Mouse (Mus musculus) hindbrain, embryonic 15.5 days (tissue): ENCODE results near the gene Ywhaq. TPM values are rescaled to one million over a fixed set of nuclear protein-coding genes. Genes with fewer than 3 reads are reported as not detected.
A peak's percentile ranks its signal among the peaks of the same experiment; 100 is the strongest.
"Not testable (repeated sequence)": the region's sequence is repeated elsewhere in the genome, so short reads cannot be mapped to it uniquely, and the experiment has no call there.

ENCODE experiments used
- ATAC-seq: fragments of 200-750 bp; cut with Nextera tagmentation; 2 replicates; pipeline ENCODE4 v1.8.0; 2017; ENCODE audit warnings: low read depth, moderate number of reproducible peaks, moderate TSS enrichment; ENCODE audit not compliant: low FRiP score
- H3K27ac ChIP-seq: fragments of 300-500 bp; sonication (generic); replicated peaks from 2 replicates; pipeline ENCODE4 v1.5.1; 2015; ENCODE audit warnings: mild to moderate bottlenecking, inconsistent platforms
- H3K27me3 ChIP-seq: fragments of 300-500 bp; sonication (generic); 2 replicates; pipeline ENCODE4 v1.6.1; 2015; ENCODE audit warnings: control low read depth, inconsistent platforms
- H3K36me3 ChIP-seq: fragments of 300-500 bp; sonication (generic); 2 replicates; pipeline ENCODE4 v1.6.1; 2015; ENCODE audit warnings: control low read depth, inconsistent platforms
- H3K4me1 ChIP-seq: fragments of 300-500 bp; sonication (generic); replicated peaks from 2 replicates; pipeline ENCODE4 v1.6.1; 2015; ENCODE audit warnings: control low read depth, inconsistent platforms
- H3K4me2 ChIP-seq: fragments of 300-500 bp; sonication (generic); 2 replicates; pipeline ENCODE4 v1.6.1; 2015; ENCODE audit warnings: moderate library complexity, mild to moderate bottlenecking, inconsistent platforms
- H3K4me3 ChIP-seq: fragments of 300-500 bp; sonication (generic); 2 replicates; pipeline ENCODE4 v1.5.1; 2015; ENCODE audit warnings: mild to moderate bottlenecking, inconsistent platforms
- H3K9ac ChIP-seq: fragments of 300-500 bp; sonication (generic); 2 replicates; pipeline ENCODE4 v1.6.1; 2015; ENCODE audit warnings: inconsistent platforms
- H3K9me3 ChIP-seq: fragments of 300-500 bp; sonication (generic); 2 replicates; pipeline ENCODE4 v1.6.1; 2016; ENCODE audit warnings: control low read depth, inconsistent platforms
- WGBS: fragments of 180-500 bp; shearing (Covaris S2); methylation state at CpG from one replicate; pipeline ENCODE4 v1.1.7; 2015; 5-methylcytosine and 5-hydroxymethylcytosine counted together
- polyA plus RNA-seq: library from polyadenylated mRNA; unstranded; fragments of >200 nt; fragmentation: Nextera tagmentation; extraction: Ambion mirVana; gene quantifications from 2 replicates; pipeline ENCODE4 v1.2.1, GENCODE M21; 2015

The Ywhaq gene
- polyA plus RNA-seq, 1 experiment from 2014 or later = 1,073 TPM

GRCm38 (mm10) chr12:21402771-21403170 lies 14.7 kb downstream of the Ywhaq start:
- Histone ChIP-seq H3K36me3 (peaks cover 16% of the 10 kb centered on the region), H3K27me3 (no peaks in the 10 kb centered on the region), H3K9me3 (no peaks in the 10 kb centered on the region), H3K9ac (no peak overlapping the region), H3K4me1 (no peaks in the 10 kb centered on the region), H3K27ac (no peak overlapping the region), H3K4me2 (no peak overlapping the region), H3K4me3 (no peak overlapping the region)
- 97% methylated on average over 5 of the region's 5 CpGs for WGBS
- no peak for ATAC-seq

- Histone ChIP-seq H3K4me2 (no peak overlapping the region), H3K4me3 (no peak overlapping the region), H3K9ac (no peak overlapping the region), H3K4me1 (no peaks in the 10 kb centered on the region), H3K27ac (no peak overlapping the region), H3K9me3 (no peaks in the 10 kb centered on the region), H3K36me3 (peaks cover 28% of the 10 kb centered on the region), H3K27me3 (no peaks in the 10 kb centered on the region)
- 97% methylated on average over 2 of the region's 2 CpGs for WGBS
- ATAC-seq = no peak
Measured at GRCm38 (mm10) chr12:21386201-21386600, 31.2 kb downstream of the Ywhaq start.

GRCm38 (mm10) chr12:21378765-21379346 lies 38.6 kb downstream of the Ywhaq start:
- H3K27me3 ChIP-seq, H3K4me3 ChIP-seq, H3K4me2 ChIP-seq, ATAC-seq, H3K27ac ChIP-seq, H3K9me3 ChIP-seq, H3K36me3 ChIP-seq, H3K4me1 ChIP-seq, H3K9ac ChIP-seq: not testable (repeated sequence)
- 91% methylated on average over 6 of the region's 6 CpGs for WGBS

- Histone ChIP-seq H3K36me3 (no peaks in the 10 kb centered on the region), H3K4me1 (peaks cover 16% of the 10 kb centered on the region), H3K4me3 (no peak overlapping the region), H3K9ac (no peak overlapping the region), H3K27ac (no peak overlapping the region), H3K27me3 (no peaks in the 10 kb centered on the region), H3K4me2 (no peak overlapping the region), H3K9me3 (no peaks in the 10 kb centered on the region)
- ATAC-seq = no peak
- WGBS = 57% methylated on average over 3 of the region's 3 CpGs
Measured at GRCm38 (mm10) chr12:21375376-21376157, 41.9 kb downstream of the Ywhaq start.

- H3K27me3 ChIP-seq = no peaks in the 10 kb centered on the region
- H3K4me1 ChIP-seq = peaks cover 16% of the 10 kb centered on the region
- peak overlapping the region; percentile 94 for H3K27ac ChIP-seq
- H3K9ac ChIP-seq = peak overlapping the region; percentile 84
- peak; percentile 77 for ATAC-seq
- WGBS = 6% methylated on average over 24 of the region's 24 CpGs
- H3K36me3 ChIP-seq = no peaks in the 10 kb centered on the region
- no peaks in the 10 kb centered on the region for H3K9me3 ChIP-seq
- peak overlapping the region; percentile 83 for H3K4me2 ChIP-seq
- H3K4me3 ChIP-seq = peak overlapping the region; percentile 81
Measured at GRCm38 (mm10) chr12:21373820-21374475, 43.5 kb downstream of the Ywhaq start.

GRCm38 (mm10) chr12:21373100-21373819 lies 44.2 kb downstream of the Ywhaq start, which contains the start of gene Adam17:
Gene Adam17 (minus strand): TSS chr12:21373632.
- Histone ChIP-seq H3K4me2 (peak within 1 kb of the TSS; percentile 83), H3K27me3 (no peaks in the 10 kb centered on the region), H3K9ac (peak within 1 kb of the TSS; percentile 84), H3K4me1 (peaks cover 16% of the 10 kb centered on the region), H3K27ac (peak within 1 kb of the TSS; percentile 94), H3K9me3 (no peaks in the 10 kb centered on the region), H3K4me3 (peak within 1 kb of the TSS; percentile 81), H3K36me3 (no peaks in the 10 kb centered on the region)
- WGBS = under 1% methylated on average over 55 of the region's 55 CpGs
- peak; percentile 97 for ATAC-seq

- ATAC-seq = no peak
- no peaks in the 10 kb centered on the region for H3K9me3 ChIP-seq
- no peaks in the 10 kb centered on the region for H3K27me3 ChIP-seq
- no peak overlapping the region for H3K4me2 ChIP-seq
- peaks cover 16% of the 10 kb centered on the region for H3K4me1 ChIP-seq
- WGBS = 100% methylated on average over 1 of the region's 1 CpGs
- H3K9ac ChIP-seq = no peak overlapping the region
- H3K4me3 ChIP-seq = no peak overlapping the region
- H3K27ac ChIP-seq = no peak overlapping the region
- H3K36me3 ChIP-seq = no peaks in the 10 kb centered on the region
Measured at GRCm38 (mm10) chr12:21370035-21370611, 47.3 kb downstream of the Ywhaq start.

- Histone ChIP-seq H3K27me3 (no peaks in the 10 kb centered on the region), H3K9ac (no peak overlapping the region), H3K4me1 (peaks cover 11% of the 10 kb centered on the region), H3K4me2 (no peak overlapping the region), H3K36me3 (no peaks in the 10 kb centered on the region), H3K27ac (no peak overlapping the region), H3K9me3 (no peaks in the 10 kb centered on the region), H3K4me3 (no peak overlapping the region)
- 96% methylated on average over 5 of the region's 5 CpGs for WGBS
- no peak for ATAC-seq
Measured at GRCm38 (mm10) chr12:21369087-21369410, 48.4 kb downstream of the Ywhaq start.

- WGBS = 95% methylated on average over 9 of the region's 9 CpGs
- H3K4me2 ChIP-seq = no peak overlapping the region
- peaks cover 11% of the 10 kb centered on the region for H3K4me1 ChIP-seq
- no peak overlapping the region for H3K4me3 ChIP-seq
- H3K27me3 ChIP-seq = no peaks in the 10 kb centered on the region
- ATAC-seq = no peak
- no peak overlapping the region for H3K27ac ChIP-seq
- no peaks in the 10 kb centered on the region for H3K9me3 ChIP-seq
- no peaks in the 10 kb centered on the region for H3K36me3 ChIP-seq
- no peak overlapping the region for H3K9ac ChIP-seq
Measured at GRCm38 (mm10) chr12:21368376-21369086, 48.9 kb downstream of the Ywhaq start.

- Histone ChIP-seq H3K27ac (no peak overlapping the region), H3K9me3 (no peaks in the 10 kb centered on the region), H3K4me1 (no peaks in the 10 kb centered on the region), H3K9ac (no peak overlapping the region), H3K27me3 (no peaks in the 10 kb centered on the region), H3K4me2 (no peak overlapping the region), H3K36me3 (peaks cover 6% of the 10 kb centered on the region; the same call in 1 of the 2 replicates), H3K4me3 (no peak overlapping the region)
- ATAC-seq = no peak
- WGBS = 79% methylated on average over 10 of the region's 10 CpGs
Measured at GRCm38 (mm10) chr12:21364624-21365435, 52.6 kb downstream of the Ywhaq start.
